Mouse (Mus musculus): ENCODE data around the gene Gnpnat1.

Gene Gnpnat1

DNA sequence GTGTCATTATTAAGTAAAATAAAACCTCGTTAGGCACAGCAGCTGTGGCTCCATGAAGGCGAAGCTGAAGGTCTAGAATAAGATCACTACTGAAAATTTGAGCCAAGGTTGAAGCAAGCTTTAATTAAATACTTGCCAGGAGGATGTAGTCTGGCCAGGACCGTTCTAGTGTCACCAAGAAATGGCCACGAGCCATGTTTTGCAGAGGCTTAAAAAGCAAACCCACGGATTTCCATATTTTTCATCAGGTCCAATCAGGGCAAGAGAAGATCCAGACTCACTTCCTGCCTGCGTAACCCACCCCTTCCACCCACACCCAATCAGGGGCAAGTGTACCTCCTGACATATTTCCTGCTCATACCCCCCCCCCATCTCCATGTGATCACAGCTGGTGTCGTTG, 1.1 kb downstream of the Gnpnat1 start:
- DNase-seq (ENCODE audit: low read depth, low spot score) = no peak

DNA sequence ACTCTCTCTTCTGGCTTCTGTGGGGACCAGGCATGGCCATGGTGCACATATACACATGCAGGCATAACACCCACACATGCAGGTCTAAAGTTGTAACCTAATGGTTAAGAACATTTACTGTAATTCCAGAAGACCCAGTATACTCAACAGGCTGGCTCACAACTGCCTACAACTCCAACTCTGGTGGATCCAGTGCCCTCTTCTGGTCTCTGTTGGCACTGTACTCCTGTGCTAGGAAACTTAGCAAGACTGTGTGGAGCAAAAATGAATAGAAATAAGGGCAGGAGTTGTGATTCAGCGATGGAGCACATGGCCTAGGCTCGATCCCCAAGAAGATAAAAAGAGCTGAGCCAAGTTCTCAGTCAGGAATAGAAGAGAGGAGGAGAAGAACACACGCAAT, 4.9 kb downstream of the Gnpnat1 start:
- peak; percentile 51 for DNase-seq (ENCODE audit: low read depth, low spot score)

DNA sequence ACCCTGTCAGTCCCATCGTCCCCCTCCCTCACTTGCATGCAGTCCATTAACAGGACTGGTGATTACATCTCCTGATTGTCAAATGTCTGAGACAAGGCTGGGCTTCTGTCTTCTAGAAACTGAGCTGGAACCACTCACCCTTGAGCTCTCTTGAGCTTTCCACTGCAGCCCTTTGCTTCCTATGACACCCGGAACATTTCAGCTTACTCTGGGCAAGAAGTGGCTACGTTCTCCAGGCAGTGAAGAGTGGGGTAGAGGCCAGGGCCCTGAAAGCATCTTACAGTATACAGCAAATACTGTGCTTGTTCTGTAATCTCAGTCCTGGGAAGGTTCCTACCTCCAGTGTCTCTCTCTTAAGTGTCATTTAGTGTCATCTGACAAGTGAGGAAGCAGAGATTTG, 15.5 kb downstream of the Gnpnat1 start:
- no peak for DNase-seq (ENCODE audit: low read depth, low spot score)

DNA sequence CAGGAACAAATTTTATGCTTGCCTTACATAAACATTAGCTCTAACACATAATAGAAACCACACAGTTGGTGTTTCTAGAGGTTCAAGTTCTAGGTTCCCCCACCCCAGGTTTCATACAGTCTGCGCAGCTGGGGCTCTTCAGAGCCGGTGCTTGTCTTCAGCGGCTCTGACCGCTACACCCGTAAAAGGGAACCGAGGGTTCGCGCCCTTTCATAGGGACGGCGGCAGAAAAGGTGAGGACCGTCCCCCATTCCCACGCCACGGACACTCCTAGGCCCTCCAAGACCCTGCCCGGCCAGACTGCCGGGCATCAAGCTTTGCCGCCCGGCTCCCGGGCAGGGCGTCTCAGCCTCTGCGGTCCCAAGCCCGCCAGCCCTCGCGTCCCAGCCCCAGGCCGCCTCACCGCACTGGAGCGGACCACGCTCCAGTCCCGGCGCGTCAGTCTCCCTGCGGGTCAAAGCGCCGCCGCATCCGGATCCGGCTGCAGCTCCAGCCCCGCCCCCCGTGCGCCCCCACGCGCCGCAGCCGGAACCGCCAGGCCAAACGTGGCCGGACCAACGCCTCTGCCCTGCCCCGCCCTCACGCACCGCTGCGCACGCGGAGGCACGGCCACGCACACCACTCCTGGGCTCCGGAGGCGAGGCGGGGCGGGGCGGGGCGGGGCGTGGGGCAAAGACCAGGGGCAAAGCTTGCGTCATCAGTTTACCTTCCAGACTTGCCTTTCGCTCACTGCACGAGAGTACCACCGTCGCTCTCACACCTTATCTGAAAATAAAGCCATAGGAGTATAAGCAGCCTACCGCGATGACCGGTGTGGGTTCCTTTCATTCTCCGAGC, 16.1 kb downstream of the Gnpnat1 start:
- peak; percentile 94 for DNase-seq (ENCODE audit: low read depth, low spot score)

DNA sequence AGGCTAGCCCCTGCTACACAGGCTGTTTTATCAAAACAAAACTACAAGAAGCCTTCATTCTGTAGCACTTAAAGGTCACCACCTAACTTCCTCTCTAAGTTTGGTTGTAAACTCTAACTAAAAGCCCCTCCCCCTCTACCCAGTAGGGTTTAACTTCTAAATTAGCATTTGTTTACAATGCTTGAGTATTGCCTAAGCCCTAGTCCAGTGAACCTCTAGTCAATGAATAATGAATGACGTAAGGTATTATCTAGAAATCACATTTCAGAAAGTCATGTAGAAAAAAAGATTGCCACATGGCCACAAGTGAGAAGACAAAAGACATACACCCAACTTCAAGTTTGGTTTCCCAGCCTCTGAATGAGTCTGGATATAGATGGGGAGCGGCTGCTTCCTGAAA, 17.2 kb downstream of the Gnpnat1 start:
- peak; percentile 90 for DNase-seq (ENCODE audit: low read depth, low spot score)

DNA sequence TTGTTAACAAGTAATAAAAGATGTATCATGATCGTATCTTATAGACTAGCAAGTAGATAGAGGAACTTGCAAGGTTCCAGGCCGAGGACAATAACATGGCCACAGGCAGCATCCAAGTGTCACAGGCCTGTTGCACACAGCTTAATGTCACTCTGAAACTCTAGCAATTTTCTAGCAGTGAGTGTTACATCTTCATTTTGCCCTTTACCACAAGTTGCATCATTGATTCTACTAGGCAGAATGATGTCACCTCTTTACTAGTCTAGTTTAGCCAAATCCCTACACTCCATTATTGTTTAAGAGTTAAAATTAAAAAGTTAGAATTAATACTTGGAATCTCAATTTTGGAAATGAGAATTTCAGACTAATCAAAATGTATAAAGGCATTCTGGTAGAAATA, 19.1 kb downstream of the Gnpnat1 start:
- no peak for DNase-seq (ENCODE audit: low read depth, low spot score)

DNA sequence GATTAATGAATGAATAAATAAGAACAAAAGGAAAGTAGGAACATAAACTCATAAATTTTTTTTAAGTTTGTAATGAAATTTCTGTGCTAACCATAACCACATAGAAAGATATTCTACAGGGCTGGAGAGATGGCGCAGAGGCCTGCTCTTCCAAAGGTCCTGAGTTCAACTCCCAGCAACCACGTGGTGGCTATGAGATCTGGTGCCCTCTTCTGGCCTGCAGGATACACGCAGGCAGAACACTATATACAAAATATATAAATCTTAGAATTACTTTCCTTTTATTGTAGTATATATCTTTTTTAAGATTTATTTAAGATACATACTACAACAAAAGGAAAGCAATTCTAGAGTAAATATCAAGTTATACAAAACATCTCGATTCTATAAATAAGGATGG, 21.8 kb downstream of the Gnpnat1 start:
- DNase-seq (ENCODE audit: low read depth, low spot score) = peak; percentile 36

DNA sequence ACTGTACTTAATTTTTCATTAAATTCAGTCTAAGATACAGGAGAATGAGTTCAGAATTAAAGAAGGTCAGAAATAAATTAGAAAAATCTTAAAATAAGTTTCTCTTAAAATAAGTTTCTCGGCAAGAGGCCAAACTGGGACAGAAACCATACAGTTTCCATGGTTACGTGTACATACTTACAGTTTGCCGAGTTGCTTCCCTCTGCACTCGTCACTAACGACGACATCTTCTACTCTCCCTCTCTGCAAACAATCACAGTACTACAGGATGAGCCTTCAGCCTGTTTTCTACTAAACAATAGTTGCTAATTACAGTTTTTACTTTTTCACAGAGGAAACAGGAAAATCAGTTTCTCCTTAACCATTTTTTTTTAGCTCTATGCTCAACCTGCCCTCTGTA, 24.0 kb downstream of the Gnpnat1 start:
- DNase-seq (ENCODE audit: low read depth, low spot score) = no peak

DNA sequence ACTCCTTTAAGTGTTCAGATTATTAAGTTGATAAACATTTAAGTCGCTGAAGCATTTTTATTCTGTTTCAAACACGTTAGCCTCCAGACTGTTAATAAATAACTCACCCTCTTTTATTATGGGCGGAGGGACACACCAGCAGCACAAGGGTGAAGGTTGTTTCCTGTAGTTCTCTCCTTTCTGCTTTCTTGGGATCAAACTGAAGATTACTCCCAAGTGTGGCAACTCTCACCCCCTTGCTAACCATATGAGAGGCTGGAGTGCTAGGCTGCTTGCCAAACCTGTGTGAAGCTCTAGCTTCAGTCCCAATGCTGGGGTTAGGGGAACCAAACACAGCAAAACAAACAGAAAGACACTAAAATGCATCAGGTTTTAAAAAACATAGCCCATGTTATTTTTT, 25.9 kb downstream of the Gnpnat1 start:
- DNase-seq (ENCODE audit: low read depth, low spot score) = no peak

DNA sequence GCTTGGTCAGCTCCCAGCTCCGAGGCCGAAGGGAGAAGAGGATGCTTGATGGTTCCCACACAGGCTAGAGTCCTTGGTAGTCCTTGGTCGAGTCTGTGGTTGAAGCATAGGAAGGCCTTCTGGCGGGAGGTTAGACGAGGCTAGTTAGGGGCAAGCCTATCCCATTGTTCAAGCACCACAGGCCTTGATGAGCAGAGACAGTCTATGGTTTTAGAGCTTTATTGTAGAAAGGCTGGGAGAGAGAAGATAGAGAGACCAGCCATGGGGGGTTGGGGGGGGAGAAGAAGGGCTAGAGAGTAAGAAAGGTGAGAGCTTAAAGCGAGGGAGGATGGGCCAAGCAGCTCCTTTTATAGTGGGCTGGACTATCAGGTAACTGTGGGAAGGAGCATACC, 39.5 kb downstream of the Gnpnat1 start:
- DNase-seq (ENCODE audit: low read depth, low spot score) = peak; percentile 30

DNA sequence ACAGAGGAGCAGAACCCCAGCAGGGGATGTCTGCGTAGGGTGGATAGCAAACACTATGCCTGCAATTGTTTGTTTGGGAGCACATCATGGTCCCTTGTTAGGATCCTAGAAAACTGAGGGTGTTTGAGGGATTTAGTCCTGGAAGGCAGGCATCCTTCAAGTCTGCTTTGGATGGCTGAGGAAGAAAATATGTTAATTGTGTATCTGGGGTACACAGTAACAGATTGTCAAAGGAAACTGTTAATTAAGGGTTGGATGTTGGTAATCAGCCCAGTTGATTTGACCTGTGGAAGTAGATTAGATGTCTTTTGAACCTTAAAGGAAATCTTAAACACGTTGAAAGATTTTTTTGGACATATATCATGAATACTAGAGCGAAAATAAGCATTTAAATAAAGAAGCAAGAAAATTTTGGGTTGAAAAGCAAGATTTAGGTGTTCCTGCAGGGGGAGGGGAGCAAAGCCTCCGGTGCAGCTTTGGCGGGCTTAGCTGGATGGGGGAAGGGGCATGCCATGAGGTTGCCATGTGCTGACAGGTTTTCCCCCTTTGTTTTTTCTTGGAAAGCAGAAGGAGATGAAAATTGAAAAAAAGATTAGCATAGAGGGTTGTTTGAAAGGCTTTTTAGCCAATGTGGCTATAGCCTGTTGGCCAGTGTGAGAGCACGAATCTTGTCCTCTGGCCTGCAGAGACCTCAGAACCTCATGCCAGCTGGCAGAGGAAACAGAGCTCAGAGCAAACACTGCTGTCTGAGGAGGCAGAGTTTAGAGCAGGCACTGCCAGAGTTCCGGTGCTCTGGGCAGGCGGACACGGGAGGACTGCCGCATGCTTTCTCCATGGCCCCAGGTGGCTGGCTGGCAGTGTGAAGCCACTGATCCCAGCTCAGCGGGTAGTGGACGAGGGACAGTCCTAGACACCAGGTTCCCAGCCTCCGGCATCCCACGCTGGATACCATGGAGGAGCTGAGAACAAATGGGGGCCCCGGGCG, 40.2 kb downstream of the Gnpnat1 start:
- no peak for DNase-seq (ENCODE audit: low read depth, low spot score)

DNA sequence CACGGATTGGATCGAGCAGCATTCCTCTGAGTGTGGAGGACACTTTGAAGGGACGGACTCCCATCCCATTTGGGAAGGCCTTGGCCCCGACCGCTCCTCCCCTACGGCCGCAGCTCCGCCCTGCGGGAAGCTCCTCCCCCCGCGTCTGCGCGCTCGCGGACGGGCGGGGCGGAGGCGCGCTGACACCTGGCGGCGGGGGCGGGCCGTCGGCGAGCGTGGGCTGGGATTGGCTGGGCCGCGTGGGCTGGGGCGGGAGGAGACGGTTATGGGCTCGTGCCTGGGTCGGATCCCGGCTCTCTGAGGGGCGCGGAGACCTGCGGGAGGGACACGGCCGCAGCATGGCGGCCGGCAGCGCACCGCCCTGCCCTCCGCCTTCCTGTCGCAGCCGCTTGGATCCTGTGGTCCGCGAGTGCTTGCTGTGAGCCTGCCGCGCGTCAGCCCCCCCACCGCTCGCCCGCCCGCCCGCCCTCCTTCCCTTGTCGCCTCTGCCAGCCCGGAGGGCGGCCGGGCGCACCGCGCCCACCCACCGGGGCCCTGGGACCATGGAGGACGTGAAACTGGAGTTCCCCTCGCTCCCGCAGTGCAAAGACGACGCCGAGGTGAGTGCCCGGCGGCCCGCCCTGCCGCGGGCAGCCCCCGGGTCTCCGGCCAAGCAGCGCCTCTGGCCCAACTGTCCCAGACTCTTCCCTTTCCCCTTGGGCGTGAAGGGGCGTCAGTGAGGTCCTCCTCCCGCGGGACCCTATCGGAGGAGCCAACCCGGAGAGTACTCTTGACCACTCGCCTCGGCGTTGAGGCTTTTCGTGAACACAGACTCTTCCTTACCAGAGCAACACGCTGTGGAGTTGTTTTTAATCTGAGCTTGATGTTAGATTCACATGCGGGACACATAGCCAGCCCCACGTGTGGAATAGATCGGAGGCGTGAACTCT, 53.5 kb downstream of the Gnpnat1 start, which contains the start of gene Styx:
Gene Styx (plus strand): TSS at position 163 of the 929 bp plus-strand sequence.
- DNase-seq (ENCODE audit: low read depth, low spot score) = peak; percentile 92

DNA sequence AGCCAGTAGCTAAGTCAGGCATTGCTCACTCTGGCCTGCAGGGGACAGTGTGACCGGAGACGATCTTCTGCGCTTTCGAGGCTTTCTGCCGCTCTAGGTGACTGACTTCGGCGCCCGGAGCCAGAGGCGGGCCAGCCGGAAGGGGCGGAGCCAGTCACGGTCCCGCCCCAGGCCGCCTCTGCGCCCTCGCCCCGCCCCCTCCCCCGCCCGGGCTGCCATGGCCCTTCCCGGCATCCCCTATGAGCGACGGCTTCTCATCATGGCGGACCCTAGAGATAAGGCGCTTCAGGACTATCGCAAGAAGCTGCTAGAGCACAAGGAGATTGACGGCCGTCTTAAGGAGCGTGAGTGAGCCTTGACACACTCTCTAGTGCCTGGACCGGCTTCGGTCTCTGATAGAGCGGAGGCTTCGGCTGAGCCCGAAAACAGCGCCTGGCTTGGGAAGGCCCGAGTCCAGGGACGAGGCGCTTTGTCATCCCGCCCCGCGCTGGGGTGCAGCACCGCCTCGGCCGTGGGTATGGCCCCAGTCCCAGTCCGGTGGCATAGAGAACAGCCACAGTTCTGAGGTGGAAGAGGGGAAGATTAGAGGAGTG, 75.0 kb downstream of the Gnpnat1 start, which contains the start of gene Psmc6:
Gene Psmc6 (plus strand): TSS at position 200 of the 593 bp plus-strand sequence.
- DNase-seq (ENCODE audit: low read depth, low spot score) = peak; percentile 95

DNA sequence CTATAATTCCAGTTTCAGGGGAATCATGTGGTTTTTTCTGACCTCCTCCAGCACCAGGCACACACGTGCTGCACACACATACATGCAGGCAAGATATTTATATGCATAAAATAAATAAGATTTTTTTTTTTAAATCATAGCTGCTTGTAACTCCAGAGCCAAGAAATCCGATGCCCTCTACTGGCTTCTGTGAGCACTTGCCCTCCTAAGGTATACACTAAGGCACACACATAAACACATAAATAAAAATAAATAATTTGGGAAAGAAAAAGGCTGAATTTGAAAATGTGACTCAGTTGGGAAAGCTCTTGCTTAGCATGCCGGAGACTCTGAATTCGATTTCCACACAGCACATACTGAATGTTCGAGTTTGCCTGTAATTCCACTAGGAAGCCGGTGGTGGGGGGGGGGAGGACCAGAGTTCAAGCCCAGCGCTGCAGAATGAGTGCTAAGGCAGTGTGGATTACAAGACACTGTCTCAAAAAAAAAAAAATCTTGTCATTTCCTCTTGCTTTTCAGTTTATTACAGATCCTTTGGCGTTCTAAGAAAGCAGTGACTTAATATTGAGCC, 75.6 kb downstream of the Gnpnat1 start:
- peak; percentile 48 for DNase-seq (ENCODE audit: low read depth, low spot score)

DNA sequence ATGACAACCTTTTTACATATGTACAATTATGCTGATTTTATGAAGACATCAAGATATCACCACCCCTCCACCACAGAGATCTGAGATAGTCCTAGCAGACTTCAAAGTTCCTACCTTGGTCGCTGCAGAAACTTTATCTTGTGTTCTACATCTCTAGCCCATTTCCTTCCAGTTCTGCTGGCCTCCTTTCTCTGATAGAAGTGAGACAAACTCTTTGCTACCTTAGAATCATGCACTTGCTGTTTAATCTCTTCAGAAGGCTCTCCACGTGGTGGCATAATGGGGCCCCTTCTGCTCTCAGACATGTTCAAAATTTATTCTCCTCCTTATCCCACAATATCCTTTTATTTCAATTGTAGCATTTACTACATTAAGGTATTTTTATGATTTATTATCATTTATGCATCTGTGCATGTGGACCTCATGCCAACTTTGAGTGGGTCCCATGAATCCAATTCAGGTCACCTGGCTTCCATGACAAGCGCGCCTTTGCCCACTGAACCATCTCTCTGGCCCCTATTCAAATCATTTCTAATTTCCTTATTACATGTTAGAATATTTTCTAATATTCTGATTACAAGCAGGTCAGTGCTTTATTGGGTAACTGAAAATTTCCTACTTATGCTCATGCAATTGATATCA, 76.5 kb downstream of the Gnpnat1 start:
- DNase-seq (ENCODE audit: low read depth, low spot score) = no peak
